Mouse (Mus musculus) brain, embryonic 14.5 days (tissue): ENCODE data around the gene Hmgb2.

Source experiments
- CTCF ChIP-seq: fragments of 200-500 bp; IDR thresholded peaks from 2 replicates; pipeline ENCODE4 v1.5.1; 2012; ENCODE audit warnings: inconsistent platforms, mild to moderate bottlenecking, moderate library complexity, borderline replicate concordance; ENCODE audit not compliant: insufficient read depth, insufficient read length; ENCODE audit errors: extremely low read depth
- POLR2A ChIP-seq: fragments of 200-500 bp; IDR thresholded peaks from 2 replicates; pipeline ENCODE4 v1.6.1; 2012; ENCODE audit warnings: mild to moderate bottlenecking, inconsistent platforms, borderline replicate concordance; ENCODE audit not compliant: poor library complexity, insufficient read depth, insufficient read length, severe bottlenecking; ENCODE audit errors: extremely low read depth

GRCm38 (mm10) chr8:57463757-57464156, 48.0 kb upstream of the Hmgb2 start:
- no peak for TF ChIP-seq POLR2A
- TF ChIP-seq CTCF: no peak
